Mouse (Mus musculus) thymus, adult 18-20 months (tissue): ENCODE measurements around the gene Tex9.
"Not testable (repeated sequence)": the region's sequence is repeated elsewhere in the genome, so short reads cannot be mapped to it uniquely, and the experiment has no call there.

Experiments
- DNase-seq, 2 experiments: peaks; one replicate each; pipeline ENCODE4 v3.0.0; 2022; ENCODE audit warnings: mixed read lengths in 2 of 2

Gene Tex9

DNA sequence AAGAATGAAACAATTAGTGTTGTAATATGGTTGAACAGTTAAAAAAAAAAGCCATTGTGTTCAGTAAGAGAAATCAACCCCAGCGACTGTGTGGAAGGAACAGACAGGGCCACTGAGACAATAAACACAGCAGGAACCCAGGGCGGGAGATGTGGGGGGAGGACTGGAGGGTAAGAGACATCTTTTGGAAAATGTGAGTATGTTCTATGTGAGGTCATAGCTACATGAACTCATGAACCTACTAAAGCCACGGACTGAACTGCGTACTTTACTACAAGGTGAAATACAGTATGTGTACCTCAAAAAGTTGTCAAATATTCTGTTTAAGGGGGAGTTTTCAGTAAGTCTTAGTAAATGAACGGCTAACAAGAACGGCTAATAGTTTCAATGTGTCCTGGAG lies 14.7 kb downstream of the Tex9 start:
- no peak for DNase-seq

DNA sequence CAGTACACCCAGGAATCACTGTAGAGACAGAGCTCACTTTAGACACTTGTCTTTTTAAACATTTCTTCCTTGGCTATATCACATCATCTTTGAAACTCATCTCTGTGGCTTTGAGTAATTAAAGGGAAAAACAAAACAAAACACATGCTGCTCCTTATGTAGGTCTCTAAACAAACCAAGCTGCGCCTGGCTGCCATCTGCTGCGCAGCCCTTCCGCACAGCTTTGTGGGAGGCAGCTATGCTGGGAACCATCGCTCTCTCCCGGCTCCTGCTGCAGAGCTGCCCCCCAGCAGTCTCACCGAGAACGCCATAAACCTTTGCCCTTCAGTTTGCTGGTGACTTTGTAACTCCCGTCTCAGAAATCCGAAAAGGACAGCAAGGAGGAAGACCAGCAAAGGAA lies 16.5 kb downstream of the Tex9 start:
- no peak for DNase-seq

DNA sequence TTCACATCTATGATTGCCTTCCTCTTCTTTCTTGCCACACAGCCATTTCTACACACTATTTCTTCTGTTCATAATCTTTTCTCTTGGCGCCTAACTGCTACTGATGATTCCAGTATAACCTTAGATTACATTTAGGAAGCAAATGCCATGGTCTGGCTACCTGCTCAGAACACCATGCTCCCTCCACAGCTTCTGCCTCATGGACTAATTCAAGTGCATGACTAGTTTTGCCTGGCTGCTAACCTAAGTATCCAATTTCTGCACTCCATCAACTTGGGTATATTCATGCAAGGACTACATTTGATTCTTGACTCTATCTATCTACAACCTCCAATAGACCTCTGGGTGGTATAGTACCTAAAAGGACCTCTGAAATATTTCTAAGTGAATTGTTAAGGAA lies 22.2 kb downstream of the Tex9 start:
- DNase-seq: no peak

DNA sequence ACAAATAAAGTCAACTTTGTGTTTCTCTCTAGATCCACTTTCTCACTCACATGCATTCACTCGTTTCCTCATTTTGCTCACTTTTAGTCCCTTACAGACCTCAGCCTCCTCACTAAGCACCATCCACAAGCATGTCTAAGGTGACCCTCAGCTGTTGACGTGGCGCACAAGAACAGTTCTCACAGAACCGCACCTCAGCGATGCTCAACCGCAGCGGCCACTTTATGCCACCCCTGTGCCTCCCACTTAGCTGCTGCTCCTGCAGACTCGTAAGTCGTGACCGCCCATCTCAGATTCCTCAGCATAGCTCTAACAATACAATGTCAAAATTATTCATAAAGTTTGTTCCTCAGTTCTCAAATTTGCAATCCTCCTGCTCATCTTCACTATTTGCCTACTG lies 23.4 kb downstream of the Tex9 start:
- no peak for DNase-seq

DNA sequence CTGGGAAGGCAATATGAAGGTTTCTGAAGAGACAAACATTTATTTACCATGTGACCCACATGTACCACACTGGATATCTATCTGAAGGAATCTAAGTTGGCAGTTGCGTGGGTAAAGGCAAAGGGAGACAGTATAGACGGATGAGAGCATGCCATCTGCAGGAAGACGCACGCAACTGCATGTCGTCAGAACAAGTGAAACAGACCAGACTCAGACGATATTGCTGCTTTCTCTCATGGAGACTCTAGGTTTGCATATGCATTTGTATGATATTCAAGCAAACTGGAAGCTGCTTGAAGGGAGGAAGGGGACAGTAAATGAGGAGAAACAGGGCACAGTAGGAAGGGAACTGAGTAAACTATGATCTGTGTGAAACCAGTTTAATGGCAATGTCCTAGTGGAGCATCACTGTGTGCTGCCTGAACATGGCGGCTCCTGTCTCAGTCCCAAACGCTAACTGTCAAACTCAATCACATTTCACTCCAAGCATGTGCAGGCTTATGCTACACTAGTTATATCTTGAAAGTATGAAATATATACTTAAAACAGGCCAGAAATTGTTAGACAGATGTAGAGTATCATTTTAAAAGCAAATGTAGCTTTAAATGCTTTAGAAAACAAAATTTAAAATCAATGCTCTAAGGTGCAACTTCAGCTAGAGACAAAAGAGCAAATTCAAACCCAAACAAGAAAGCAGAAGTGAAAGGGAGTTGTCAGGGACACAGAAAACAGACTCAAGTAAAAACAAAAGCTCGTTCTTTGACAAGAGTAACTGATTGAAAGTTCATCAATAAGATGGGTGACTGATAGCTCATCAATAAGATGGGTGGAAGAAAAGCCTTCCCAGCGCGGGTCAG lies 24.2 kb downstream of the Tex9 start:
- DNase-seq: peak in 1 of 2 experiments; percentile 39

DNA sequence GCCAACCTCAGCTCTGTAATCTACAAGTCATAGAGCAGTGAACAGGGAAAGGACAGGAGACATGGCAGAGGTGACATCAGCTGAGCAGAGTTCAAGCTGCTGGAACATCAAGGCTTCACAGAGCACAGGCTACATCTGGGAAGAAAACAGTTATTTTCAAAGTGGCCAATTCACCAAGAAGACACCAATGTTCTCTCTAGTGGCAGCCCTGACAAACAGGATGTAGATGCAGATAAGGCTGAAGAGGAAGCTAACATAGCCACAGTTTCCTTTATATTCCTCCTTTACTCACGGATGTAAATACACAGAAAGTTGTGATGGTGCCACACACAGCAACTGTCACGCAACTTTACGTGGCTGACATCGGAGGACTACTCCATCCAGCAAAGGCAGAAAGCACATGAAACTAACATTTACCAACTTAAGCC lies 26.2 kb downstream of the Tex9 start:
- DNase-seq: peak in 1 of 2 experiments; percentile 47

DNA sequence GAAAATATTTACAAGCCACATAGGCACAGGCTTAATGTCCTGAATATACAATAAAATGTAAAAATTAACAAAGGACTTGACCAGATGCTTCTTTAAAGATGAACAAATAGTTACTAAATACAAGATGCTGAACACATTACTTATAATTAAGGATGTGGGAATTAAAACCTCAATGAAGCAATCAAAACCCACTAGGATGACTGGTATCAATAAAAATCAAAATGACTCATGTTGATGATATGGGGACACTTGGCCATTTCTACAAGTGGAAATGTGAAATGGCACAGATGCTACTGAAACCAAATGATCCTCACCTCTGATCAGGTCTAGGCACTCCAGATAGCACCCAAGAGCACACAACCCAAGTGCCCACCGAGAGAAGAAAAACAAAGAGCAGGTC lies 27.2 kb downstream of the Tex9 start:
- DNase-seq: no peak

DNA sequence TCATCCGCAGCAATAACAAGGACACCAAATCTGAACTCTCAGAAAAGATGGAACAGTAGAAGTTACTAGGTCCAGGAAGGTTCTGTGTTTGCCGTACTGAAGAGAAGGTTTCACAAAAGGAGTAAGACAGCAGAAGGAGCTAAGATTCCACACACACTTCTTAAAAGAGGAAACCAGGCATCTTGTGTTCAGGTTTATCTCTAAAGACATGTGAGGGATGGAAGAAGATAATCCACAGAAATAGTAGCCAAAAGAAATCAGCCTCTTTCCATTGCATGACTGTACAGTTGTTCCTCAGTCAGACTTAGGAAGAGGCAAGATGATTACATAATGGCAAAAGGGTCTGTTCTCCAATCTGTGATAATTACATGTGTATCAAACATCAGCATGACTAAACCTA lies 29.6 kb downstream of the Tex9 start:
- DNase-seq: no peak

DNA sequence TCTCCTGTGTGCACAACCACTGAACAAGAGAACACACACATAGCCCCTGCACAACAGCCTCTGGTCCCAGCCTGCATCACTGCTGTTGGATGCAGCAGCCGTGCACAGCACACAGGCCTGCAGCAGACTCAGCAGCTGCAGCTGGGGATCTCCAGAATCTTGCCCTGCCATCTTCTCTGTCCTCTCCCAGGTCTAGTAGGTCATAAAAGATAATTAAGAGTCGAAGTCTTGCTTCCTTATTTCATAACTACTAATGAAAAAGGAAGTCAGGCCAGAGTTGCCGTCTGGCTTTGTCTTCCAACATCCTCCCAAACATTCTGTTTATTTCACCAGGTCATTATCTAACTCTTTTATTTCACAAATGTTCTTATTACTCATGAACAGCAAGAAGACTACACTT lies 31.2 kb downstream of the Tex9 start:
- no peak for DNase-seq

DNA sequence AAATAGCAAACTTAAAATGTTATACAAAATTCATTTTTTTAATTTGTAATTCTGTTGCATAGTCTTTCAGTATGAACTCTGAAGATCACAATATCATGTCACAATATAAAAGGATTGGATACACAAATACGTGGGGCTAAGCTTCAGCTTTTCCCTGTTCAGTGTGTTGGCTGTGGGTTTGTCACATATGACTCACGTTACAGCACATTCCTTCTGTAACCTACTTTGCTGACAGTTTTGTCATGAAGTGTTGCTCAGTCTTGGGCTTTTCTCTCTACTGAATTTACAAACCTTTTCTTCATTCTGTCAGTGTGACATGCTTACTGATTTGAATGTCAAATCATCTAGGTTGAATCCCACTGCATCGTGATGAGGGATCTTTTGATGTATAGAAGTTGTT lies 32.3 kb downstream of the Tex9 start:
- DNase-seq: no peak

DNA sequence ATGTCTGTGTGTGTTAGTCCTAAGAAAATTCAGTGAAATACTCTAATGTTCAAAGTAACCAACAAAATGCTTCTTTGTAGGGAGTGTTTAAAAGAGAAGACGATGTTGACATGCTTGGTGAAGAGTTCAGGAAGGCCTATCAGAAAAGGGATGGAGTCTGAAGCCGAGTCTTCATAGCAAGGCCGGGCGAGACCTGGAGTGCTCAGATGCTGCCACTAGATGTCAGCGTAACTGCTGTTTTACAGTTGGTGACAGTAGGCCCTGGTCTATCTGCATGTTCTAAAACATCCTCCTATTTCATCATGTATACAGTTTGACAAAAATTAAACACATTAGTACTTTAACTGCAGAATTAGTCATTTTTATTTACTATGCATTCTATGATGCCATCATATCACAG lies 33.8 kb downstream of the Tex9 start:
- DNase-seq: peak; percentile 60 to 67

DNA sequence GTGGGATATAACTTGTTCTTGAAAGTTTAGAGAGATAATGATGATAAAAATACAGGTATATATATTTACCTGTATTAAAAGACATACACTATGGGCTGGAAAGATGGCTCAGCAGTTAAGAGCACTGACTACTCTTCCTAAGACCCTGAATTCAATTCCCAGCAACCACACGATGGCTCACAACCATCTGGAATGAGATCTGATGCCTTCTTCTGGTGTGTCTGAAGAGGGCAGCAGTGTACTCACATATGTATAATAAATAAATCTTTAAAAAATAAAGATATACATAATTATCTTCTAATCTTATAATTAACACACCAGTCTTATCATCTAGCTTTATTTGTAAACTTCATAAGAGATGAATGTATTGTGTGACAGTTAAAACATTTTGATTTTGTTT lies 35.6 kb downstream of the Tex9 start:
- DNase-seq: no peak

DNA sequence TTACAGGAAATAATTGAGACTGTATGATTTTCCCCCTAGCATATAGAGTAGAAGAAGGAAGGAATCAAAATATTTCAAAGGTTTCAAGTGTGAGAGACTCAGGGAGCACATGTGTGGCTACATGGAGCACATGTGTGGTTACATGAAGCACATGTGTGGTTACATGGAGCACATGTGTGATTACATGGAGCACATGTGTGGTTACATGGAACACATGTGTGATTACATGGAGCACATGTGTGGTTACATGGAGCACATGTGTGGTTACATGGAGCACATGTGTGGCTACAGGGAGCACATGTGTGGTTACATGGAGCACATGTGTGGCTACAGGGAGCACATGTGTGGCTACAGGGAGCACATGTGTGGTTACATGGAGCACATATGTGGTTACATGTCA lies 37.7 kb downstream of the Tex9 start:
- DNase-seq: not testable (repeated sequence)

DNA sequence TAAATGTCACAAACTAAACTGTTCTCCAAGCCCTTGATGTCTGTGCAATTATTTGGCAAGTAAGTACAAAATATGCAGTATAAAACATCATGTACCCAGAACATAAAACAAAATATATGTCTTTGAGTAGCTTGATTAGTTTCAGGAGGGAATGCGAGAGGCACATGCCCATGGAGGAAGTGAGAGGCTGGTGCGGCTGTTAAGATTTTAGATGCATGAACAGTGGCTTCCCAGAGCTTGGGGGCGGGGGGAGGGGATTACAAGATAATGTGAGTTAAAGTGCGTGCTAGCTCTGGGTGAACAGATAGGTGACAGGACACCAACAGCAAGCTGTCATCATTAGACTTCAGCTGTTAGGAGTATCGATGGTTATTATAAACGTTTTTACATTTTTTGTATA lies 40.9 kb downstream of the Tex9 start:
- DNase-seq: no peak

DNA sequence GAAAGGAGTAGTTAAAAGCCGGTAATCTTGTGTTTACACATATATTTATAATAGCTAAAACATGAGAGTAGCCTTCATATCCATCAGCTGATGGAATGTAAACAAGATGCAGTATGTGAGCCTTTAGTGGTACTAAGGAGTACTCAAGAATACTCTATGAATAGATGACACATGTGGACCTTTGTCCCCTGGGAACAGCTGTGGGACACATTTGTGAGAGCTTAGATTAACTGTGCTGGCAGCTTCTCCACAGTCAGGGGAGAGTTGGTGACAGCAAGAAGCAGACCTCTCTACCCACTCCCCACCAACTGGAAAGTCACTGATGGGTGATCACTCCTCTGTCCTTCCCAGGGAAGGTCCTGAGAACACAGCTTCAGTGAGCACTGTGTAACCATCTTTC lies 41.6 kb downstream of the Tex9 start:
- no peak for DNase-seq

DNA sequence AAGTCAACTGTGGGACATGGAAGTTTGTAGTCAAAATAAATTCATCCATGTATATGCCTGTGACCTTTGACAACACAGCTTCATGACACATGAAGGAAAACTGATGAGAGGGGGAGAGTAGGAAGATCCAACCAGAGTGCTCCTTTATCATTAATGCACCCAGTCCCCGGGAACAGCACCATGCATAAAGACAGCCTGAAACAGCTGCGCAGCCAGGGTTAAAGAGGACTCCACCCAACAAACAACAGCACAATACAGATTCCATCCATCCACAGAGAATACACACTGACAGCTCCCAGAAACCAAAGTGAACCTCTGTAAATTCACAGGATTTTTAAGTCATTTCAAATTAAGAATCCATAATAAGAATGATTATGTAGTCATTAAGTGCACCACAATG lies 42.2 kb downstream of the Tex9 start:
- DNase-seq: no peak

DNA sequence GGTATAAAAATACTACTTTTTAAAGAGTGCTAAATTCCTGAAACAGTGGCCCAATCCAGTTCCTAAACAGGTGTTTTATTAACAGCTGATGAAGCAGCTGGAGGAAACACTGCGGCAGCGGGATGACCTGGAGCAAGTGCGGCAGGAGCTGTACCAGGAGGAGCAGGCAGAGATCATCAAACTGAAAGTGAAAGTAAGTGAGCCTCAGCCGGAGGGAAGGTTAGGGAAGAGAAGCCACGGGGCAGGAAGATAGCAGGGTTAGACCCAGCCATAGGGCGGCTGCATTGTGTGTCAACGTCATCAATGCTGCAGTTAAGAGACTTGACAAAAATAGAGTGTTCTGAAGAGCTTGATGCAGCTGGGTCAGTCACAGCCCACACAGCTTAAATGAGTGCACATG lies 42.6 kb downstream of the Tex9 start:
- peak; percentile 29 to 49 for DNase-seq

DNA sequence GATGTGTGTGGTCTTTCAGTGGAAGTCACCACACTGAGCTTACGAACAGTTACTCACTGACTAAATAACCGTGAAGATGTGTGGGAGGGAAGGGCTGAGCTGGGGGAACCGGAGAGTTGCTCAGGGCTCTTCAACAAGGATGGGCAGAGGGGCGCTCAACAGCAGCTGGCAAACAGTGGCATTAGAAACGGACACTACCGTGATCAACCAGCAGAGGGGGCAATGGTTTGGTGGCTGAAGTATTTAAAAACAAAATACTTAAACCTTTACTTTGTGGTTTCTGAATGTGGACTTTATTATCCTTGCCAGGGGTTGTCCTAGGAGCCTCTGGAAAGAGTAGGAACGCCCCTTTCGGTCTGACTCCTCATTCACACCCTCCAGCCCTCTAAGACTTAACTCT lies 44.0 kb downstream of the Tex9 start:
- DNase-seq: peak; percentile 40 to 42

DNA sequence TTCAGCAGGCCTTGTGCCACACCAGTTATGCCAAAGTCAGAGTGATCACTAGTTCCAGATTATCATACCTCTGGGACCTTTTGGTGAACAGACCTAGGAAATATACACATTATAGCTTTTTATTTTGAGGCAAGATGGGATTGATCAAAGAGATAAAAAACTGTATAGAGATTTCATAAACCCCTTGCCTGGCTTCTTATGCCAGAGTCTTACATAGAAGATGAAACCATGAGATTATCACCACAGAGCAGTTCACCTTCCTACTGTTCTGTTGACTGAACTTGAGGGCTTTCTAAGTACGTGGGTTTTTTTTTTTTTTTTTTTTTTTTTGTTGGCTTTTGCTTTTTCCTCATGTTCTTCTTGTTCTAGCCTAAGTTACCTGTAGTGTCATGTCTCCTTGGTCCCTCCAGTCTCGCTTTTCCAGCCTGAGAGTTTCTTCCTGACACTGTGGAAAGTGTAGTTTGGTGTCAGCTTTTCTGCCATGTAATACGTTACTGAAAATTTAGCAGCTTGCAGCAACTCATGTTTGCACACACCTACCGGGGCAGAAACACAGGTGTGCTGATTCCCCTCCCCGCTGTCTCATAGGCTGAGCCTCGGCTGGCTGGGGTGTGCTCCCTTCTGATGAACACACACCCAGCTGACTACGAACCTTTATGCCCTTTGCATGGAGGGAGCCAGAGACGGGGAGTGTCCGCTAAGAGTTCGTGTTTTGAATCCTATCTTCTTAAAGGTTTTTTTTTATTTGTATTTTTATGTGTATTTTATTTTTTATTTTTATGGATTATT lies 49.9 kb downstream of the Tex9 start:
- DNase-seq: peak; percentile 39 to 61

DNA sequence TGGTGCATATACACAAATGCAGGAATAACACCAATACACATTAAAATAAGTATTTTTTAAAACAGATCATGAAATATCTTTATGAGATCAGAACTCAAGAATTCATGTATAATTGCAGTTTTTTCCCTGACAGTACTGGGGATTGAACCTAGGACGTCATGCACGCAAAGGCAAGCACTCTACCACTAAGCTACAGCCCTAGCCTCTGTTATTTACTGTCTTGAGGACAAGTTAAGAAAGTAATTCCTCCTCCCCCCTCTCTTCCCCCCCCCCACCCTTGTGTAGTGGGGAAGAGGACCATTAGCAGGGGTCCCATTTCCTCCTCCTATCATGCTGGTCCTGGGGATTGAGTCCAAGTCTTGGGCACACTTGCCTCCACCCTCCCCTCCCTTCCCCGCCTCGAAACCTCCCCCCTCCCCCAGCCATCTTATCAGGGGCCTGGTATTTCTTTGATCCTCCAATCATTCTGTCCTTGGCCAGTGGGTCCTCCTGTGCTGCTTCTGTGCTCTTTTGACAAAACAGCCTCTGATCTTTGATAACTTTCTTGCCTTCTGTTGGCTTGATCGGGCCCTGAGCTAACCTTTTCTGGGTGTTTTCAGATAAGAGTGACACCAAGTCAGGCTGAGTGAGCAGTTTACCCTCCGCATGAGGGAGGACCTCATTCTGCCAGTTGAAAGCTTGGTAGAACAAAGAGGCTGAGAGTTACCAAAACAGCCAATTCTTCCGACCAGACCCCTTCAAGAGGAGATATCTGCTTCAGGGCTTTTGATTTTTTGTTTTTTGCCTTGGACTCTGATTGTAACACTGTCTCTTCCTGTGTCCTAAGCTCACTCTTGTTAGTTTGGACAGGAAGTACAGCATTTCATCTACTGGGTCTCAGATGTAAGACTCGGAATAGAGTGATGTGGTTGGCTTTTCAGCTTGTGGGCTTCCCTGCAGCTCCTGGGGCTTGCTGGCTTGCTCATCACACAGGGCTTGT lies 50.8 kb downstream of the Tex9 start:
- DNase-seq: no peak

DNA sequence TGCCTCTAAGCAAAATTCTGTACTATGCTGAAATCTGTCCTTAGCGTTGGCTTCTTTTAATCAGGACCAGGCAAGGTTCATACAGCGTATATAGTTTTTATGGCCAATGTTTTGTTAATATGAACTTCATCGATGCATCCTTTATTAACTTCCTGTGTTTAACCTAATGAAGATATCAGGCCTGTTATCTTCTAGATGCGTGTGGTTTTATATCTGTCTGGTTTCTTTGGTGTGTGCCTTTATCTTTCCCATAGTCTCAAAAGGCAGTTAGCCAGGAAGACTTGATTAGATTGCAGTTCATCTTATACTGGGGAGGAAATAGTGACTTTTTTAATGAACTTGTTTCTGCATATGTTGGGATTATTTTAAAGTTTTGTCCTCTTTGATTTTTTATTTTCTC lies 51.7 kb downstream of the Tex9 start:
- DNase-seq: no peak

DNA sequence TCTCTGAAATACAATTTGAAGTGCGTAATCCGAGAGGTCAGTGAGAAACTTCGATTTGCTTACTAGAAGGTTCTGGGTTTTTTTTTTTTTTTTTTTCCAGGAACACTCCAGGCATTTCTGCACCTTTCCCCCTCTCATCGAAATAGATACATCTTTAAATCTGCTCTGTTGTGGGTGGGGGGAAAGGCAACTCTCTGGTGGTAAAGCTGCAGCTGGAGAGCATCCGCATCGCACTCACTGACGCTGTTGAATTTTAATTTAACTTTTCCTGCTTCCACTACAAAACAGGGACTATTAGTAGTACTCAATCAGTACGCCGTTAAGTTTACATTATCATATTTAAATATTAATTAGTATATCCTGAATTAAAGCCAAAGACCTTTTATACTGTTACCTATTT lies 53.3 kb downstream of the Tex9 start:
- no peak for DNase-seq
